Mouse (Mus musculus) heart, embryonic 11.5 days (tissue): Measurements from ENCODE around the gene Grk1. TPM values are rescaled to one million over a fixed set of nuclear protein-coding genes. Genes with fewer than 3 reads are reported as not detected.

ENCODE experiments used
- ATAC-seq: fragments of 200-750 bp; cut with Nextera tagmentation; replicated peaks from 2 replicates; pipeline ENCODE4 v1.8.0; 2017; ENCODE audit warnings: moderate library complexity; ENCODE audit not compliant: insufficient number of reproducible peaks, low FRiP score, low TSS enrichment
- H3K27ac ChIP-seq: fragments of 300-500 bp; sonication (generic); 2 replicates; pipeline ENCODE4 v1.5.1; 2014; ENCODE audit warnings: mild to moderate bottlenecking, low read depth, low read length
- H3K27me3 ChIP-seq: fragments of 300-500 bp; sonication (generic); 2 replicates; pipeline ENCODE4 v1.6.1; 2014; ENCODE audit warnings: mild to moderate bottlenecking, low read length, mixed read lengths; ENCODE audit not compliant: control insufficient read depth, insufficient read depth
- H3K36me3 ChIP-seq: fragments of 300-500 bp; sonication (generic); 2 replicates; pipeline ENCODE4 v1.6.1; 2014; ENCODE audit warnings: mild to moderate bottlenecking, low read length, moderate library complexity, mixed read lengths; ENCODE audit not compliant: control insufficient read depth, insufficient read depth
- H3K4me1 ChIP-seq: fragments of 300-500 bp; sonication (generic); 2 replicates; pipeline ENCODE4 v1.6.1; 2014; ENCODE audit warnings: low read length; ENCODE audit not compliant: control insufficient read depth, insufficient read depth
- H3K4me2 ChIP-seq: fragments of 300-500 bp; sonication (generic); 2 replicates; pipeline ENCODE4 v1.6.1; 2014; ENCODE audit warnings: mild to moderate bottlenecking, moderate library complexity
- H3K4me3 ChIP-seq: fragments of 300-500 bp; sonication (generic); 2 replicates; pipeline ENCODE4 v1.5.1; 2014; ENCODE audit warnings: low read depth, low read length
- H3K9ac ChIP-seq: fragments of 300-500 bp; sonication (generic); 2 replicates; pipeline ENCODE4 v1.6.1; 2014; ENCODE audit warnings: mild to moderate bottlenecking, low read depth, low read length, moderate library complexity
- H3K9me3 ChIP-seq: fragments of 300-500 bp; sonication (generic); replicated peaks from 2 replicates; pipeline ENCODE4 v1.6.1; 2016; ENCODE audit warnings: low read length; ENCODE audit not compliant: control insufficient read depth
- WGBS: fragments of 180-500 bp; shearing (Covaris S2); extraction: QIAGEN DNeasy Blood & Tissue Kit; methylation state at CpG from one replicate; pipeline ENCODE4 v1.1.7; 2014; ENCODE audit not compliant: insufficient replicate concordance; 5-methylcytosine and 5-hydroxymethylcytosine counted together
- polyA plus RNA-seq: library from polyadenylated mRNA; unstranded; fragments of >200 nt; fragmentation: Nextera tagmentation; extraction: Ambion mirVana; gene quantifications from 2 replicates; pipeline ENCODE4 v1.2.1, GENCODE M21; 2014

The Grk1 gene
- polyA plus RNA-seq, 1 experiment from 2014 or later = 0.04 TPM

DNA sequence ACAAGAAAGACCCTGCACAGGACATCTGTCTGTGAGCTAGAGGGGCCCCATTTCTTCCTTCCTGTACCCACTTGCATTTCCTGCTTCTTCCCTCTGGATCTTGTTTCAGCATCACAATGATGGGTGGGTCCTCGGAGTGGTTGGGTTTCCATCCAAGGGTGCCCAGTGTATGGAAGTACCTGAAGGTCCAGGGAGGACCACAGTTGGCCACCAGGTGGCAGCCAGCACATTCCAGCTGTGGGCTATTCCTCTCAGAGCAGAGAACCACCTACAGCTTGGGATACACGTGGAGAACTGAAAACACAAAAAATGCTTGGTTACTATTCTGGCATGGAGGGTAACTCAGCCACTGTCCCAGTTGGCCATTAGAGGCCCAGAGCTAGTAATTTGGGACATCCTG is 50.4 kb downstream of the Grk1 start:
- peaks cover 2% of the 10 kb centered on the region; the same call in 1 of the 2 replicates for H3K27me3 ChIP-seq
- H3K9ac ChIP-seq = no peak overlapping the region
- H3K27ac ChIP-seq = no peak overlapping the region
- H3K4me2 ChIP-seq = no peak overlapping the region
- no peaks in the 10 kb centered on the region for H3K9me3 ChIP-seq
- no peaks in the 10 kb centered on the region for H3K4me1 ChIP-seq
- no peak overlapping the region for H3K4me3 ChIP-seq
- no peaks in the 10 kb centered on the region for H3K36me3 ChIP-seq
- no peak for ATAC-seq
- WGBS = 40% methylated on average over 2 of the region's 2 CpGs

GRCm38 (mm10) chr8:13459431-13459830 is 54.5 kb downstream of the Grk1 start:
- H3K4me3 ChIP-seq = no peak overlapping the region
- no peak overlapping the region for H3K4me2 ChIP-seq
- WGBS = 93% methylated on average over 4 of the region's 4 CpGs
- H3K27ac ChIP-seq = no peak overlapping the region
- no peaks in the 10 kb centered on the region for H3K36me3 ChIP-seq
- H3K4me1 ChIP-seq = no peaks in the 10 kb centered on the region
- no peak for ATAC-seq
- H3K9me3 ChIP-seq = no peaks in the 10 kb centered on the region
- H3K27me3 ChIP-seq = no peaks in the 10 kb centered on the region
- H3K9ac ChIP-seq = no peak overlapping the region

GRCm38 (mm10) chr8:13461085-13461765 is 56.3 kb downstream of the Grk1 start:
- H3K36me3 ChIP-seq = no peaks in the 10 kb centered on the region
- no peak overlapping the region for H3K9ac ChIP-seq
- no peaks in the 10 kb centered on the region for H3K4me1 ChIP-seq
- no peak overlapping the region for H3K4me3 ChIP-seq
- no peak overlapping the region for H3K4me2 ChIP-seq
- no peak for ATAC-seq
- H3K27me3 ChIP-seq = no peaks in the 10 kb centered on the region
- 79% methylated on average over 17 of the region's 17 CpGs for WGBS
- no peaks in the 10 kb centered on the region for H3K9me3 ChIP-seq
- H3K27ac ChIP-seq = no peak overlapping the region

GRCm38 (mm10) chr8:13461843-13462242 is 57.0 kb downstream of the Grk1 start:
- Histone ChIP-seq H3K27ac (no peak overlapping the region), H3K4me1 (no peaks in the 10 kb centered on the region), H3K27me3 (no peaks in the 10 kb centered on the region), H3K4me3 (no peak overlapping the region), H3K9ac (no peak overlapping the region), H3K36me3 (no peaks in the 10 kb centered on the region), H3K9me3 (no peaks in the 10 kb centered on the region), H3K4me2 (no peak overlapping the region)
- WGBS = 31% methylated on average over 4 of the region's 4 CpGs
- no peak for ATAC-seq

GRCm38 (mm10) chr8:13462392-13462791 is 57.5 kb downstream of the Grk1 start:
- H3K4me1 ChIP-seq = no peaks in the 10 kb centered on the region
- H3K9me3 ChIP-seq = no peaks in the 10 kb centered on the region
- WGBS = 66% methylated on average over 10 of the region's 10 CpGs
- no peak overlapping the region for H3K27ac ChIP-seq
- H3K9ac ChIP-seq = no peak overlapping the region
- H3K36me3 ChIP-seq = no peaks in the 10 kb centered on the region
- no peak overlapping the region for H3K4me2 ChIP-seq
- no peaks in the 10 kb centered on the region for H3K27me3 ChIP-seq
- no peak for ATAC-seq
- H3K4me3 ChIP-seq = no peak overlapping the region

- H3K4me2 ChIP-seq = no peak overlapping the region
- WGBS = 59% methylated on average over 7 of the region's 7 CpGs
- H3K4me3 ChIP-seq = no peak overlapping the region
- no peaks in the 10 kb centered on the region for H3K4me1 ChIP-seq
- H3K27ac ChIP-seq = no peak overlapping the region
- ATAC-seq = no peak
- H3K9ac ChIP-seq = no peak overlapping the region
- no peaks in the 10 kb centered on the region for H3K27me3 ChIP-seq
- H3K9me3 ChIP-seq = no peaks in the 10 kb centered on the region
- H3K36me3 ChIP-seq = no peaks in the 10 kb centered on the region
These were observed 60.4 kb downstream of the Grk1 start for GRCm38 (mm10) chr8:13465324-13465723.

- H3K9me3 ChIP-seq = no peaks in the 10 kb centered on the region
- WGBS = 65% methylated on average over 5 of the region's 5 CpGs
- no peaks in the 10 kb centered on the region for H3K27me3 ChIP-seq
- H3K4me2 ChIP-seq = no peak overlapping the region
- no peaks in the 10 kb centered on the region for H3K4me1 ChIP-seq
- H3K27ac ChIP-seq = no peak overlapping the region
- no peak for ATAC-seq
- no peaks in the 10 kb centered on the region for H3K36me3 ChIP-seq
- no peak overlapping the region for H3K4me3 ChIP-seq
- H3K9ac ChIP-seq = no peak overlapping the region
These were observed 62.1 kb downstream of the Grk1 start for GRCm38 (mm10) chr8:13466989-13467388.

- Histone ChIP-seq H3K4me3 (no peak overlapping the region), H3K27ac (no peak overlapping the region), H3K4me1 (peaks cover 4% of the 10 kb centered on the region; the same call in 1 of the 2 replicates), H3K9me3 (no peaks in the 10 kb centered on the region), H3K4me2 (no peak overlapping the region), H3K27me3 (no peaks in the 10 kb centered on the region), H3K36me3 (no peaks in the 10 kb centered on the region), H3K9ac (no peak overlapping the region)
- no peak for ATAC-seq
- WGBS = 79% methylated on average over 9 of the region's 9 CpGs
These were observed 63.9 kb downstream of the Grk1 start for GRCm38 (mm10) chr8:13468737-13469136.

DNA sequence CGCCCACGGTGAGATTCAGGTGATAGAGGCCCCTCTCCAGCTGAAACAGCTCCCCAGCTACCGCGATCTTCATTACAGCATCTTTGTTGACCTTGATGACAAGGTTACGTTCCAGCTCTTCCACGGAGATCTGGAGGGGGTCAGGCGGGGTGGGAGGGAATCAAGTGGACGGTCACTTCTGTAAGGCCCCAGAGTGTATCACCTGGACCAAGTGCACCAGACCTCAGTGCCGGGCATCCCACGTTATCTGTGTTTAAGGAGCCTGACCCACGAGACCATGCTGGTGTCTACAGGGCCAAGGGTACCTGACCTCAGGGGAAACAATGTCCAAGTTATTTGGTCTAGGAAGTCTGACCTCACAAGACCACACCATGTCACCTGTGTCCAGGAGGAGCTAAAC is 66.6 kb downstream of the Grk1 start:
- Histone ChIP-seq H3K4me3 (no peak overlapping the region), H3K9ac (no peak overlapping the region), H3K9me3 (no peaks in the 10 kb centered on the region), H3K27ac (no peak overlapping the region), H3K4me2 (no peak overlapping the region), H3K36me3 (no peaks in the 10 kb centered on the region), H3K27me3 (no peaks in the 10 kb centered on the region), H3K4me1 (peaks cover 4% of the 10 kb centered on the region; the same call in 1 of the 2 replicates)
- ATAC-seq = no peak
- 81% methylated on average over 11 of the region's 11 CpGs for WGBS
